Mouse (Mus musculus) right cerebral cortex, adult 2 months (tissue): ENCODE measurements around the gene Ston2.
A peak's percentile ranks its signal among the peaks of the same experiment; 100 is the strongest.
"Not testable (repeated sequence)": the region's sequence is repeated elsewhere in the genome, so short reads cannot be mapped to it uniquely, and the experiment has no call there.

Experiments
- DNase-seq, 2 experiments: peaks; one replicate each; pipeline ENCODE4 v3.0.0; 2021 to 2022; ENCODE audit warnings: low spot score in 2 of 2

The Ston2 gene

DNA sequence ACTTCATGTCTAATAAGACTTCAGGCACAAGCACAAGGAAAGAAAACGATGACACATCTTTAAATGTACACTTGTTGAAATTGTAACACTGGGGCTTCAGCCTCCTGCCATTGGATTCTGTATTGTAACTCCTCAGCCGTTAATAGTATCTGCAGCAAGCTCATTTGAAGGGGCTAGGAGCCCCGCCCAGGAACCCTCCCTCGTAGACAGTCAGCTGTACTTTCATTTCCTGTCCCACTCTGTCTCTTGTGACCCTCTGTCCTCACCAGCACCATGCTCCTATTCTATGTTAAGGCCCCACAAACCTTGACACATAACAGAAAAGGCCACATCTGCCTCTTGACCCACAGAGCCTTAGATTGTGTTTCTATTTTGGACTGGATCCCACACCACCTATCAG lies 3.6 kb upstream of the Ston2 start:
- no peak for DNase-seq

DNA sequence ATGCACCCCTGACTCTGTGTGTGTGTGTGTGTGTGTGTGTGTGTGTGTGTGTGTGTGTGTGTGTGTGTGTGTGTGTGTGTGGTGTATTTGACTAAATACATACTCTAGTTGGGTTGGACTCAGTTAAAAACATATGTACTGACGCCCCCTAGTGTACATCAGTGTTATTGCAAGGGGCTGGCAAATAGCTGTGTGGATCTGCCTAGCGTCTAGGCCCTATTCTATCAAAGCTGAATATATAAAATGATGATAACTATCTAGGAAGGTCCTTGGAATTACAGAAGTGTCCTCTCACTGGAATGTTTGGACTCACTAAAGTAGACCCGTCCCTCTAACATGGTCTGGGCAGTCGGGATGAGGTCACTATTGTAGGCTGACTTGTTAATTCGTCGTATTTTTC lies 1.6 kb upstream of the Ston2 start:
- DNase-seq: peak; percentile 83 to 87

DNA sequence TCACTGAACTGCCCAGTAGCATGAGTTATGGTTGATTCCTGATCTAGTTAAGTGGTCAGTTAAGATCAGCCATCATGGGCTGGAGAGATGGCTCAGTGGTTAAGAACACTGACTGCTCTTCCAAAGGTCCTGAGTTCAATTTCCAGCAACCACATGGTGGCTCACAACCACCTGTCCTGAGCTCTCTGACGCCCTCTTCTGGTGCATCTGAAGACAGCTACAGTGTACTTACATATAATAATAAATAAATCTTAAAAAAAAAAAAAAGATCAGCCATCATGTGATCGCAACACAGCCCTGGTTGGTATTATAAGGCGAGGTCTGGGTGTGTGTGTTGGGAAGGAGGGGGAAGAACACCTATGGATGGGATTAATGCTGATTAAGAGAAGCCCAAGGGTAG lies 259 bp upstream of the Ston2 start:
- DNase-seq: not testable (repeated sequence)

DNA sequence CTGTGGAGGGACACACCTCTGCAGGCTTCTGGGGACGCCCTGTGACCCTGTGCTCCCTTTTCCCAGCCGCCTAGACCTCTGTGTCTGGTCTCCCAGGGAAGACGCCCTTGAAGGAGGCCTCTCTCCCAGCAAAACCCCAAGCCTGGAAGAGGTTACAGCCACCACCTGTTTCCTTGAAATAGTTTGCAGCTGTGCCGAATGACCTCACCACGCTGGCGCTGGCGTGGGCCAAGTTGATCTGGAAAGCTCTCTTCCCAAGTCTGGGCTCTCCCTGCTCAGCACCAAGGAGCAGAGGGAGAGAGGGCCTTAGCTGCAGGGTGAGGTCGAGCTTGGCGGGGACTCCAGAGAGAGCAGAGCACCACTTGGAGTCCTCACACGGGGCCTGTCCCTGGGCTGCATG lies 1.8 kb downstream of the Ston2 start:
- DNase-seq: no peak

DNA sequence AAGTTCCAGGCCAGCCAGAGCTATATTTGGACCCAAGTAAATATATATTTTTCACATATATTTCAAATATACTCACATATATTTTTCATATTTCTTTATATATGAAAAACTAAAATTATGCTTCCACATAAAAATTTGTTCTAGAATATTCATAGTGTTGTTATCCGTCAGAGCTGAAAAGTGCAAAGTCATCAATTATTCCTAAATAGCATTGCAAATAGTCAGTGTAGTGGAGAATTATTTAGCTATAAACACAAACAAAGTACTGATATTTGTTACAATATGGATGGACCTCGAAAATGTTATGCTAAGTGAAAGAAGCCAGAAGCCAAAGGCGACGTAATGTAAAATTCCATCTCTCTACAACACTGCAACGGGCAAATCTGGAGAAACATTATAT lies 6.8 kb downstream of the Ston2 start:
- no peak for DNase-seq

DNA sequence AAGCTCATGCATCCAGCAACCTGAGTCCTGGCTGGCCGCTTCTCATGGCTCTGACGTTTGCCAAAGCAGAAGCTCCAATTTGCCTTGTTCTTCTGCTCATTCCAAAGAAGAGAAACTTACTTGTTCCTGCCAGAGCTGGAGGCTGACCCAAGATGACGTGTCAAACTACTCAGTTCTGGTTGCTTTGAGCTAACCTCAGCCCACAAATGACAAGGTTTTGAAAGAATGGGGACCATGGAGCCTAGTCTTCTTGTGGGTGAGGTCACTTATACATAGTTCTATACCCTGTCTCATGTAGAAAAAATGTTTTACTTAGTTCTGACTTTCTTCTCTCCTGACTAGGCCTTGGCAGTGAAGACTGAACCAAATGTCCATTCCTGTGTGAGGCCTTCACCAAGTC lies 7.7 kb downstream of the Ston2 start:
- no peak for DNase-seq

DNA sequence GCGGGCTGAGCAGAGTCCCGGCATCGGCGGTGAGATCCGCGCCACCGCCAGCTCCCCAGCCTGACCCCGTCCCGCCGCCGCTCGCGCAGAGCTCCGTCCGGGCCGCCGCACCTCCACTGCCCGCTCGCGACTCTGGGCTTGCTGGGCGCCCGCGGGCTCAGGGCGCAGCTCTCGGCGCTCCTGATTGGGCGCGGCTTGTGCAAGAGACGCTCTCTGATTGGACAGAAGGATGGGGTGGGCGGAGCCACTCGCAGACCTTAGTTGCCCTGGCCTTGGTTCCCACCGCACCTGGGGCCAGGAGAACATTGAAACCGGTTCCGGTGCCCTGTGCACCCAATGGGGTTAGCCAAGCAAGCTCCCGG lies 9.2 kb downstream of the Ston2 start:
- DNase-seq: peak; percentile 71 to 79

DNA sequence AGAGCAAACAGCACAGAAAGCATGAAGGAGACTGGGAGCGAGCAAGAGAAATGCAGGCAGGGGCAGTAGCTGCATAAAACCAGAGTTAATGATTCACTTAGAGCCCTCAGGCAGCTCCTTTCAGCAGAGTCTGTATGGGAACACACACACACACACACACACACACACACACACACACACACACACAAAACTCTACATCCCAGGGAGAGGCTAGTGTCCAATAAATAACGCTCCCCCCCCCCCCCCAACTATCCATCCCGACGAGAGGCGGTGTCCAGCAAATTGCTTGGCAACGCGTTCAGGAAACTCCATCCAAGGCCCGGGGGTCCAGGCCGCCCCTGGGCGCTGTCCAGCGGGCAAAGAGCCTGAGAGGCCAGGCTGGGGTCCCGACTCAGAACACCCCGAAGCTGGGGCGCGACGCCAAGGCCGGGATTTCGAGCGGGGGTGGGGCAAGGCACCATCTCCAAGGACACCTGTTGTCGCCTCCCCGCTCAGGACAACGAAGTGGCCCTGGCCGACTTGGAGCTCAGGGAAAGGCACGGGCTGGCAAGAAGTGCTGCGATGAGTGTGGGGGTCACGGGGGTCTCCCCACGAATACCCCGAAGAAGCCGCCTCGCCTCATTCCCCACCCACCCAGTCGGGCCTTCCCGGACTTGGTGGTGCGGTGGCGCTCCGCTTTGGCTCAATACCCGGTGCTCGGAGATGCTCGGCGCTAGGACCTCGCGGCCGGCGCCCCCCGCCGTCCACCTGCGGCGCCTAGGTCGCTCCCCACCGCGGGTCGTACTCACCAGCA lies 9.8 kb downstream of the Ston2 start:
- peak; percentile 25 to 44 for DNase-seq

DNA sequence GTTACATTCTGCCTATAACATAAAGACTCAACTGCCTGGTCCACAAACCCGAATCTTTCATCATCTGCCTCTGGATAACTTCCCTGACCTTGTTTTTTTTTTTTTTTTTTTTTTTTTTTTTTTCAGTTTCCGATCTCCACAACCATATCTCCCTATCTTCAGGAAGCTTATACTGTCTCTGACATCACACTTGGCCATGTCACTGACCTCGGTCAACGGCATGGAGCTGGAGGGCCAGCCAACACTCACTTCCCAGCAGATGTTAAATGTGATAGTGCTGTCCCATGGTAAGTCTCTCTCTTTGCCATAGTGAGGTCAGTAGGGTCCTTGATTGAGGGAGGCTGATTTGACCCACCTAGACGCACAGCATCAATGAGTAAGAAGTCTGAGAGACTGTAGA lies 11.8 kb downstream of the Ston2 start:
- DNase-seq: no peak

DNA sequence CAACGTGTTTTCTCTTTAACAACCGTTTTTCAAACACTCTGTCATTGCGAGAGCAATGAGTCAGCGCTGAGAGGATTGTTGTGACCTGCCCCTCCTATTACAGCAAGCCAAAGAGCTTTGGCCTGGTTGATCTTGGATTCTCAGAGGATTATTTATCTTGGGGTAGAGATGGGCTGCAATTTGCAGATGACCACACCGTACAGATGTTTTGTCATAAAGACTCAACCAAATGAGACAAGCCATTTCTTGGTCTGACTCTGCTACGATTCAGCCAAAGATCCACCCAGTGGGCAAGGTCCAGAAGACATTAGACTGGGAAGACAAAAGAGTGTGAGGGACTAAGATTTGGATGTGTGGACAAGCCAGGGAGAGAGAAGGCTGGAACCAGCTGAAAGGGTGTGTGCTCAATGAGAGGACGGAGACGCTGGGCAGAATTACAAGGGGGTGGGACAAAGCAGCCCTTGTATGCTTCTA lies 13.3 kb downstream of the Ston2 start:
- DNase-seq: no peak

DNA sequence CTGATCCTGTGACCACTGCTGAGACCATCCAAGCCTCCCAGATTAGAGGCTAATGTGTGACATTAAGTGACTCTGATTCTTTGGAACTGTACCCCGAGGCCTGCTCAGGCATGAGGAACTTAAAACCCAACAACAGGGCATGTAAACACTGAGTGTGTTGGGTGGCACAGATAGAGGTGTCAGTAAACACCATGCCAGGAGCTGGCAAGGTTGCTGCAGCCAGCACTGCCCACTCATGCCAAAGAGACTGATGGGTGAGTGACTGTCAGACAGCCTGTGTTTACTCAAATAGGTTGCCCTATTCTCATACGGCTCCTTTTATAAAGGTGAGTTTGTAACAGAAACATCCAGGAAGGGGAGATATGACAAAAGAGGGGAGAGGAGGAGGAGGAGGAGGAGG lies 19.3 kb downstream of the Ston2 start:
- DNase-seq: no peak

DNA sequence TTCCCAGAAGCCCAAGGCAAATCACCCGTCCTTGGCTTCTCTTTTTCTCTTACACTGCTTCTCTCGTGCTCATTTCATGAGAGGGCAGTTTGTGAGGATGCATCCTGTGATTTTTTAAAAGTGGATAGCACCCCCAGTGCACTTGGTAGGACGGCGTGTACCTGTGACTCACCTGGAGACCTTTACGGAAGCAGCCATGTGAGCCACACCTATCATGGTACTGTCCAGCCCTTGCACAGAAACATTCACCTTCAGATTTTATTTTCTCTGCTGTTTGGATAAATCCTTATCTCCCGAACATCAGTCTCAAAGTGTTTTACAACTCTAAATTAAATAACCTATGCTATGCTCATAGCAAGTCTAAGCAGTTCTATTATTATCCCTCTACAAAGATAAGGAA lies 20.0 kb downstream of the Ston2 start:
- DNase-seq: no peak

DNA sequence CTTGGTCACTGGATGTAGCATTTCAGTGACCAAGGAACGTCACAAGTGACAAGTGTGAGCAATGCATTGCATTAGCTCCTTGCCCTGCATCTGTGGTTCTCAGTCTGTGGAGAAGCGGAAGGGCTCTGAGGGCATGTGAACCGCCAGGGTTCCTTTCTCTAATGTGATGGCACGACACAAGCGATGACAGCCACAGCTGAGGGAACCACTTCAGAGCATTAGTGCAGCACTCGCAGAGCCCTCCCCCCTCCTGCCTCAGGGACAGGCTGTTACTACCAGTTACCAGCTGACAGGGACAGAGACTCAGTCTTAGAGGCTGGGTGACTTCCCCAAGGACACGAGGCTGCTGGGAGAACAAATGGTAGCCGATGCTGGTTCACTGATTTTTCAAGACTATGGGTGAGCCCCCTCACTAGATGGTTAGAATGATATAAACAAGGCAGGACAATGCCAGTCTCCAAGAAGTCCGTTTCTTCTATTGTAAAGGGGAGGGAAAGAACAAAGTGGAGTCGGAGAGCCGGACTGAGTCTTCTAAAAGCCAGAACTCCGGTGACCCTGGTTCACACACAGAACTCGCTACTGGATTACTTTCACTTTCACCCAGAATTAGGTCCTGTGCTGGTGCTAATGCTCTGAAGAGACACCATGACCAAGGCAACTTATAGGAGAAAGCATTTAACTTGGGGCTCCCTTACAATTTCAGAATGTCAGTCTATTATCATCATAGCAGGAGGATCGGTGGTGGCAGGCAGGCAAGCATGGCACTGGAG lies 21.7 kb downstream of the Ston2 start:
- DNase-seq: peak in 1 of 2 experiments; percentile 25

DNA sequence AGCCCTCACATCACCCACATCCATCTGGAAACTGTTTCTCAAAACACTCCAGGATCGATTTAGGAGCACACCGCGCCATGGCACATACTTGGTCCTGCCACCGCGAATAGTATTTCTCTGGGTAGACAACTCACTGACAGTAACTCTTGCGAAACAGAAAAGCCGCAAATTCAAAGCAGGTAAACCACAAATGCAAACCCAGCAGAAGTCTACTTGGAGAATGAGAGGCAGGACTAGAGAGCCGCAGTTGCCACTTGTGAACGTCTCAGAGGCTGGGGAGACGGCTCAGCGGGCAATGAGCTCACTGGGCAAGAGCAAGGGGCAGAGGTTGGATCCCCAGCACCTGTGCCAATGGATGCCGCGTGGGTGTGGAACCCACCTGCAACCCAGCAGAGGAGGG lies 22.7 kb downstream of the Ston2 start:
- no peak for DNase-seq

DNA sequence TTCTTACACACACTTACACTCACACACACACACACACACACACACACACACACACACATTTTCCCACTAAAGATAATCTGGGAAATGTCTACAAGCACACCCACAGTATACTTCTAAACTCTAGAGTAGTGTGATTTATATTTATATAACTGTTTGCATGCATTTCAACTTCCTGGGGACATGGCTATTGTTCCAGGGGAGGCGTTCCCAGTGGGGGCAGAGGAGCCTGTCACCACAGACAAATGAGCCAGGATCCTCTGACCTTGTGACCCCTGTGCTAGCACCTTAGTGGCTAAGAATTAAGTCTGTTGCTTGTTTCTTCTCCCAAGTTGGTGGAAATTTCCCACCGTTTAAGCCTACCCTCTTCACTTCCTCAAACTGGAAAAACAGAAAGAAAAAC lies 23.1 kb downstream of the Ston2 start:
- peak in 1 of 2 experiments; percentile 13 for DNase-seq

DNA sequence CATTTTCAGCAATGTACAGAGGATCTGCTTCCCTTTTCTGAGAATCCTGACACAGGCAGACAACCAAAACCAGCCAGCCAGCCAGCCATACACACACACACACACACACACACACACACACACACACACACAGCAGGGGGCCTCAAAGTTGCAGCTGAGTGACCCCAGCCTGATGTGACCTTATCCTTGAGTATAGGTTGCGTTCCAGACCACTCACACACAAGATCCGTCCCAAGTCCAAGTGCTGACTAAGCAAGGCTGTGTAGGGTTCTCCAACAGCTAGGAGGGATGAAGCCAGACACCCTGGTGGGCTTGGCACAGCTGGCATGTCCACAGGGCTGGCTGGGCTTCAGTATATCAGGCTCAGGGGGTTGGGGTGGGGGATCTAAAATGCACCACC lies 23.7 kb downstream of the Ston2 start:
- DNase-seq: no peak

DNA sequence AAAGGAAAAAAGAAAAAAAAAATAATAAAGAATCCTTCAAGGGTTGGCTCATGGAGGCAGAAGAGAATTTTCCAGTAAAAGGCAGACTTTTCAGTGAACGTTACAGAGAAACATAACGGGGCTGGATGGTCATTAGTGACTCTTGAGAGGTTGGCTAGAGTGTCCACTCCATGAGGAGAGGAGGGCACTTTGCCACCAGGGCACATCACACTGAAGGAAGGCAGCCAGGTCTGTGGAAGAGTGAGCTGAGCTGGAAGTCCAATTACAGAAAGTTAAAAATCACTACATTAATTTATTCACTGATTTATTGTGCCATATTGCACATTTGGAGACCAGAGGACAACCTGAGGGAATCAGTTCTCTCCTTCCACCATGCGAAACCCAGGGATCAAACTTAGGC lies 28.4 kb downstream of the Ston2 start:
- no peak for DNase-seq

DNA sequence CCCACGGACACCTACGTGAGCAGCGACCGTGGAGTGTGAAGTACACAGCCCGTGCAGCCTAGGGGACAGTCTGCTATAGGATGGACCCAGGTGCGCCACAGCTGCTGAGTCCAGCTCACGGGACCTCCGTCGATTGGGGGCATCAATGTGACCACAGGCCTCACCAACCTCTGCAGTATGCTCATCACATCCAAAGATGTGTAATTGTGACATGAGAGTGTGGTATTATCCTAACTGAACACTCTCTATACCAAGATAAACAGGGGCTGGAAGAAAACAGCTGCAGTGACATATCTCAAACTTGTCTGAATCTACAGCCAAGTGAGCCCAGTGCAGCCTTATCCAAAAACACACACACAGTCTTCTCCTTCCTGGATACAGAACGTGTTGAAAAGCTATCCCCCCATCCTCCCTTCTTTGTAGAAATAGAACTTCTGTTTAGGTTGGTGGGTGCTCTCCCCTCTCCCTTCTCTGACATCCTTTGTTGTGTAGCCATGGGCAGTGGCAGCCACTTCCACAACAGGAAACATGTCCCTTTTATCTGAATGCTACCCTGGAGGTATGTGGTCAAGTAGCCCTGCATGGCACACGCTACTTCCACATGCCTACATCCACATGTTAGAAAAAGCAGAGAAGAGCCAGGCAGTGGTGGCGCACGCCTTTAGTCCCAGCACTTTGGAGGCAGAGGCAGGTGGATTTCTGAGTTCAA lies 30.2 kb downstream of the Ston2 start:
- DNase-seq: no peak

DNA sequence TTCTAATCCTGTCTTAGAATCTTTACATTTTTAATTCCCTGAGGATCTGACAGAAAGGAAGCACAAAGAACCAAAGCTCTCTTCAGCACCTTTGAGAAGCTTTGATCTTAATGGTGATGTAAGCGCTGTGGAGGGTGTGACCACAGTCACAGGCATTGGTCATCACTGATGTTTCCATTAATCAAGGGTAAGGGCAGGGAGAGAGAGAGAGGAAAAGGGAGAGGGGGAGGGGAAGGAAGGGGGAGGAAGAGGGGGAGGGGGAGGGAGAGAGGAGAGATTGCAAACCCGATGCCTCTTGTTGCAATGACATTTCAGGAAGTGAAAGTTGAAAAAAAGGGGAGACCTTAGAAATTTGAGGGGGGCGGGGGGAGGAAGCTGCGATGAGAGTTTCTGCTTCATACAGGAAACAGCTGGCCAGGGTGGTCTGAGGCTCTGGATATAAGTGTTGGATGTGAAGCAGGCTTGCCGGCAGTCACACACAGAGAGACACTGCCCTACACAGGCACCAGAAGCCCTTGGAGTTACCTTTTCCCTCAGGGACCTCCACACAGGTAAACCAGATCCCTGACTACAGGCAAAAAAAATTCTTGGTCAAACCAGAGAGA lies 31.5 kb downstream of the Ston2 start:
- no peak for DNase-seq

DNA sequence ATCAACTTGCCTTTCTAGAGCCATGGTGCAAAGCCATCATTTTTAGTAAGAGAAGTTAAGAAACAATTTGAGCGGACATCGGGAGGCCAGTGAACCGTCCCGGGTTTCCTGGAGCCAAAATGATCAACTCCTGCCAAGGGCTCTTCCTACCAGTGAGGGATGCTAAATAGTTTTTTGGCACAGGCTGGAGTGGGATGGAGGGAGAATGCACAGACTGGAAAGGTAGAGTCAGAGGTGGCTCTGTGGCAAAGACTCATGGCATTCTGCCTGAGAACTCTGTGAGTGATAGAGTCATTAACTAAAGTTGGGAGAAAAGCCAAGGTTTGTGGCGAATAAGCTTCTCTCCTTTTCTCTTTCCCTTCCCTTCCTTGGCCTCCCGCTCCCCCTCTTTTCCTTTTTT lies 33.6 kb downstream of the Ston2 start:
- no peak for DNase-seq

DNA sequence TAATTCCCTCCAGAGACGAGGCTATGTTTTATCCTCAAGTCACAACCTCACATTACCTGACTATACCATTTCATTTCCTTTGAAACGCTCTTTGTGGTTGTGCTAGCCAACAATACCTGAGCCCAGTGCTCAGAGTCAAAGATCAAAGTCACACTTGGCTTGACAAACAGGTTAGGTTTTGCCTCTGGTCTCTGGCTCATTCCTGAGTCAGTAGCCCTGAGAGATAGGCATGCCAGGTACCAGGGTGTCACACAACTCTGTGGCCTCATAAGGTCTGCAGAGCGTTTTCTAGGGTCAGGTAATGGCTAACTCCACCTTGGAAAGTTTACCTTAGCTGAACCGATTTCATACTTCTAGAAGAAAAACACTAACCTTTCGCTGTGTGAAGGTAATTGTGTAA lies 35.5 kb downstream of the Ston2 start:
- DNase-seq: no peak

DNA sequence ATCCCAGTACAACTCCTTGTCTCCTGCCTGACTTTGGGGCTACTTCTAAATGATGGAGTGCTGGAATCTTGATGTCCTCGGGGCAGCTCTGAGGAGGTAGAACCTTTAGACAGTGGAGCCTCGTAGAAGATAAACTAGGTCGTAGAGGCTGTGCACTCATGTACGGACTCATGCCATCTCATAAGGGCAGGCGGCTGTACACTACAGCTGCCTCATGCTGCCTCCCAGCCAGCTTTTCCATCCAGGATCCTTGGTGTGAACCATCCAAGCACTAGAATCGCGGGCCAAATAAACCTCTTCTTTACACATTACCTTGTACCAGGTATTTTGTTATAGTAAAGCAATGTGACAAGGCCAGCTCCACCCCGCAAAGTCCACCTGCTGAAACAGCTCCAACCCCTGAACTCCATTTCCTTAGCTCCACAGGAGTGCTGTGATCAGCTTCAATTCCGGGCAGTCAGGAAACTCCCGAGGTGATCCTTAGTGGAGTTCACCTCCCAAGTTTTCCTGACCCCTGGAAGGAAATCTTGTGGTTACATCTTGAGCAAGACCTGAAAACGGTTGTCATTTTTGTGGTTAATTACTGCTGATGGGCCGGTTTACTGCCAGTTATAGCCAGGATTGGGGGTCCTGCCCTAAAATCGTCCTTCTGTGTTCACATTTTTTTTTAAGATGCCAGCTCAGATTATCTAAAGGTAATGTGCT lies 36.1 kb downstream of the Ston2 start:
- DNase-seq: no peak
